18 mouse cellular contexts compared by ENCODE assay signal in the genomic region with DNA sequence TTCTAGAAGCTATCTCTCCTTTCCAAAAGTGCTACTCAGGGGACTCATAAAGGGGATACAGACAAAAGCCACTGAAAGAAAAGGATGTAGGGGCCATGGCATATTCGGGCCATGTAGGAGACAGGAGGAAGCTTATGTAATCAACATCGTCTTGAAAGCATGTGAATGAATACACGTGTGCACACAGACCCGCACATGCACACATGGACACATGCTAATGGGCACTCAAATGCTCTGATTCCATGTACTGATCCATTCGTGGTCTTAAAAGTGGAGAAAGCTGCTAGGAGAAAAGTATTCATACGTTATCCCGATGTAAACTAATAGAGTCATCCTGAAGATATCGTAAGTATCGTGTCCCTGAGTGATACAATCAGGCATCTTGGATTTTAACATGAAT. TPM values are rescaled to one million over a fixed set of nuclear protein-coding genes. Genes with fewer than 3 reads are reported as not detected.
DNase-seq lines count a peak whose midpoint lies in the region; ATAC-seq and TF ChIP-seq lines count a peak whose summit lies in the region.
"Had no signal": no experiment of that assay in that cellular context is flagged by ENCODE, and none has a peak within 500 bp of the region (broad histone marks: within the 10 kb centered on the region; RNA-seq: fewer than 3 reads in every experiment).

No protein-coding gene starts in this region.

- peak; percentile 12; the same call in 1 of the 2 replicates for ATAC-seq in cerebellum, adult (ENCODE audit: insufficient number of reproducible peaks, low FRiP score, low TSS enrichment)
- no peak for ATAC-seq in forebrain, embryonic 15.5 days (replicated peaks)
- no peak for ATAC-seq in forebrain, embryonic 13.5 days
- ATAC-seq: activated CD4-positive, CD25-positive, alpha-beta regulatory T cell, adult 4 months; forebrain, embryonic 14.5 days; intestine, postnatal 0 days had no signal

- no peaks in the 10 kb centered on the region for H3K36me3 ChIP-seq in forebrain, embryonic 15.5 days
- H3K36me3 ChIP-seq in forebrain, embryonic 13.5 days (ENCODE audit: poor library complexity, severe bottlenecking): no peaks in the 10 kb centered on the region
- H3K36me3 ChIP-seq: forebrain, embryonic 10.5 days; hindbrain, embryonic 12.5 days; hindbrain, embryonic 15.5 days had no signal

- H3K9me3 ChIP-seq in forebrain, embryonic 15.5 days: 0 out of 2 replicates have a peak, but pooled peaks cover 2% of the 10 kb centered on the region
- peaks cover 5% of the 10 kb centered on the region for H3K9me3 ChIP-seq in forebrain, embryonic 13.5 days (replicated peaks)
- H3K9me3 ChIP-seq: hindbrain, embryonic 12.5 days; hindbrain, embryonic 15.5 days had no signal

- DNase-seq in cerebellum, adult 9-10 months: no peak
- no peak for DNase-seq in layer of hippocampus, adult 2 months (ENCODE audit: low spot score in 2 of 2)
- DNase-seq in layer of hippocampus, adult 9-10 months (ENCODE audit: low spot score): no peak
- no peak for DNase-seq in right cerebral cortex, postnatal 4 days
- no peak for DNase-seq in left cerebral cortex, adult 2 months (ENCODE audit: extremely low spot score in 1 of 2, low spot score in 2 of 2)
- DNase-seq: adrenal gland, adult 8-10 months; adrenal gland, postnatal 25 days; gastrocnemius, postnatal 25 days had no signal

- 93% methylated on average over 9 of the region's 9 CpGs for WGBS in forebrain, embryonic 15.5 days
- WGBS in forebrain, embryonic 13.5 days: 90% methylated on average over 9 of the region's 9 CpGs

- H3K4me1 ChIP-seq in forebrain, embryonic 15.5 days: 0 out of 2 replicates have a peak, but pooled peaks cover 9% of the 10 kb centered on the region
- H3K4me1 ChIP-seq in forebrain, embryonic 13.5 days: no peaks in the 10 kb centered on the region
- H3K4me1 ChIP-seq: forebrain, embryonic 10.5 days; hindbrain, embryonic 12.5 days had no signal

- no peak for TF ChIP-seq CTCF in layer of hippocampus, adult 2 months (conservative IDR thresholded peaks at IDR 0.05)
- TF ChIP-seq CTCF in left cerebral cortex, adult 2 months (IDR thresholded peaks at IDR 0.05): no peak

- H3K9ac ChIP-seq in forebrain, embryonic 15.5 days (replicated peaks): no peak overlapping the region
- H3K9ac ChIP-seq in forebrain, embryonic 13.5 days: no peak overlapping the region
- H3K9ac ChIP-seq: hindbrain, embryonic 12.5 days; hindbrain, embryonic 15.5 days had no signal

- no peak overlapping the region for H3K4me3 ChIP-seq in forebrain, embryonic 15.5 days
- H3K4me3 ChIP-seq in forebrain, embryonic 13.5 days: no peak overlapping the region
- H3K4me3 ChIP-seq in layer of hippocampus, adult 2 months: no peak overlapping the region
- no peak overlapping the region for H3K4me3 ChIP-seq in left cerebral cortex, adult 2 months
- H3K4me3 ChIP-seq: forebrain, embryonic 10.5 days; hindbrain, embryonic 12.5 days; hindbrain, embryonic 15.5 days had no signal

- H3K27ac ChIP-seq in forebrain, embryonic 15.5 days (replicated peaks): 0 out of 2 replicates have a peak overlapping the region, but pooled peaks have one; percentile 76
- no peak overlapping the region for H3K27ac ChIP-seq in forebrain, embryonic 13.5 days
- peak overlapping the region; percentile 85 for H3K27ac ChIP-seq in layer of hippocampus, adult 2 months
- no peak overlapping the region for H3K27ac ChIP-seq in left cerebral cortex, adult 2 months
- H3K27ac ChIP-seq: forebrain, embryonic 10.5 days; hindbrain, embryonic 12.5 days; hindbrain, embryonic 15.5 days had no signal

- H3K4me2 ChIP-seq in forebrain, embryonic 15.5 days (replicated peaks): no peak overlapping the region
- H3K4me2 ChIP-seq in forebrain, embryonic 13.5 days: no peak overlapping the region
- H3K4me2 ChIP-seq: heart, embryonic 11.5 days; hindbrain, embryonic 12.5 days; hindbrain, embryonic 15.5 days had no signal

- intact Hi-C loops in left cerebral cortex, adult 2 months (cut with DNase I): no loop called here

- no peaks in the 10 kb centered on the region for H3K27me3 ChIP-seq in forebrain, embryonic 15.5 days
- H3K27me3 ChIP-seq in forebrain, embryonic 13.5 days: no peaks in the 10 kb centered on the region
- H3K27me3 ChIP-seq: hindbrain, embryonic 12.5 days; hindbrain, embryonic 15.5 days had no signal

RNA-seq across cellular contexts. Expression of gene Aig1, which starts 36.8 kb away (rescaled TPM):
- 60.3 and 71.5 TPM in 2 replicates for polyA plus RNA-seq in forebrain, embryonic 15.5 days (2015; fragmentation: Nextera tagmentation; extraction: Ambion mirVana)
- polyA plus RNA-seq in forebrain, embryonic 13.5 days (2015; fragmentation: Nextera tagmentation; extraction: Ambion mirVana): 37.0 and 38.3 TPM in 2 replicates
- 10 to 100 TPM; 57.3 to 61.1 TPM for total RNA-seq in layer of hippocampus, adult 2 months (2021)
- 10 to 100 TPM; 60.9 to 61.3 TPM for total RNA-seq in left cerebral cortex, adult 2 months (2021)

Comparison
In these comparisons a context has a peak if more than half of its experiments do, and no peak if none do; other contexts are left out.
1. H3K27ac ChIP-seq: peak in forebrain, embryonic 15.5 days (single experiment) and layer of hippocampus, adult 2 months (single experiment); none in forebrain, embryonic 13.5 days (single experiment) and left cerebral cortex, adult 2 months (single experiment).